Mouse (Mus musculus) induced T-regulatory cell, adult 2 months (primary cell): ENCODE results near the gene Eif4h.

ENCODE experiments used
- DNase-seq: peaks from one replicate; pipeline ENCODE4 v3.0.0-alpha.2; 2012; ENCODE audit warnings: low read depth

Eif4h gene

DNA sequence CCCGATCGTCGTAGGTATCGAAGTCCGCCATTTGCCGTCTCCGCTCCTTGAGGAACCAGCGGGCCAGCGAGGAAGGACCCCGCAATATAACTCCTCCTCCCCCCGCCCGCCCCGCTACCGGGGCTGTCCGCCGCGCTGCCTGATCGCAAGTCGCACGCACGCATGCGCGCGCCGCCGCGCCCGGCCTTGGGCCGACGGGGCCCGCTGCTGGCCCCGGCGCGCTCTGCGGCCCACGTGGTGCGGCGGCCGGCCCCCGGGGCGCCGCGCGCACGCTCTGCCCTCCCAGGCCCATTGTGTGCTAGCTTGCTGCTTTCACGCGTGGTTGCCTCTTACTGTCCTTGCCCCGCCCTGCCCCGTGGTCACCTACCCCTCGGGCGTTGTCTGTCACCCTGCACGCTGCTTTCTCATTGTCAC lies at the start of gene Eif4h:
Gene Eif4h, minus strand, starts transcription at position 222 of the 414 bp plus-strand sequence.
- DNase-seq, result peak; percentile 97

DNA sequence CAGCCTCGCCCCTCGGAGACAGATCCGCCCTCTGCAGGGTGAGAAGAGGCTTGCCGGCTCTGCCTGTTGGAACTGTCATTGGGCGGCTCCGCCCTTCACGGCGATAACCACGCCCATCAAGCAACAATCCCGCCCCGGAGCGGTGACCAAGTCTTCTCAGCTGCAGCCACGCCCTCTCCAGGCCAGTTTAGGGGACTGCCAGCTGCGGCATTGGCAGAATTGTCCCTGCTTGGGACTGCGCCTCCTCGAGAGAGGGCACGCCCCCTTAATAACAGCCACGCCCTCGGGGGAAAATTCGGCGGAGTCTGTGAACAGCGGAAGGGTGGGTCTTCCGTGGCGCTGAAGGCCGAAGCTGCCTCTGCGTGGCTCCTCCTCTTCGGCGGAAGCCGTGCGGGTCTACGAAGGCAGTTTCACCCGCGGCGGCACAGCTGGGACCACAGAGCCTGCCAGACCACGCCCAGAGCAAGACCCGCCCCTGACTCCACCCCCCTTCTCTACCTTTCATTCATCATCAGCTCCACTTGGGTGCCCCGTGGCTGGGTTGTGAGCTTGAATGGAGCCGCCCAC lies 49.5 kb upstream of the Eif4h start:
- DNase-seq, result peak; percentile 100

DNA sequence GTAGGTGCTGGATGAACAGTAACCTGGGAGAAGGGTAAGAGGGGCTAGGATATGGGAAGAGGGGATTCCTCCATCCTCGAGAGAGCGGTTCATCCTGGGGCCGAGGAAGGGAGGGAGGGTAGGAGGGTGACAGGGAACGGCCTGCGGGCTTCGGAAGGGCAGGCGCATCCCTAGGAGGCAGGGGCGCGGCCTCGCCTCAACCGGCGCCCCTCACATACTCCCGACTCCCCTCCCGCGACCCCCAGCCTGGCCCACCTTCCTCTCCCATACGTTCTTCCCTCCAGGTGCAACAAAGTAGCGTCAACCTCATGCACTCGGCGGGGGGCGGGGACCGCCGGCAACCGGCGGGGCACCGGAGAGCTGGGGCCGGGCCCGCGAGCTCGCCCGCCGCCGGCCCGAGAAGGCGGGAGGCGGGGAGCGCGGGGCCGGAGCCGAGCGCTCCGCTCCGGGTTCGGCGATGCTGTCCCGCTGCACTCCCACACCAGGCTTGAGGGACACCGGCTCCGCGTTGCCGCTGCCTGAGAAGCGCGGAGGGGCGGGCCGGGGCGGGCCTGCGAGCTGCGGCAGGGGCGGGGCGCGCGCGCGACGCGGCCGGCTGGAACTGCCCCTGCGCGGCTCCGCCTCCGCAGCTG lies 48.9 kb upstream of the Eif4h start, which contains the start of gene Limk1:
Gene Limk1, minus strand, starts transcription at position 513 of the 632 bp plus-strand sequence.
- no peak for DNase-seq

DNA sequence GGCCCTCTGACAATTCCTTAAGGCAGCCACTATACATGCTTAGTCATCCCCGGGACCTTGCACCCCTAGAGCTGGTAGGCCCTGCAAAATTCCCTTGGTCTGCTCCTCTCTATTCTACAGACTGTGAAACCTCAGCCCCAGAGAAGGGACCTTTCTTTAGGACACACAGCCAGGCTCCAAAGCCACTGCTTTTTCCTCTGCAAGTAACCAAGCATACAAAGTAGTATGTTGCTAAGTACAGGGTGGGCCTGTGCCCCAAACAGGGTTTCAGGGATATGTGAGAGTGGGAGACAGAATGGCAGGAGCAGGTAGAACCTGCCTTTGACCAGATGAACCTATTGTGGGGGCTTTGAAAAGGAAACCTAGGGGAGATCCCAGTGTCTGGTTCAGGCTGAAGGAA lies 47.9 kb upstream of the Eif4h start:
- no peak for DNase-seq

DNA sequence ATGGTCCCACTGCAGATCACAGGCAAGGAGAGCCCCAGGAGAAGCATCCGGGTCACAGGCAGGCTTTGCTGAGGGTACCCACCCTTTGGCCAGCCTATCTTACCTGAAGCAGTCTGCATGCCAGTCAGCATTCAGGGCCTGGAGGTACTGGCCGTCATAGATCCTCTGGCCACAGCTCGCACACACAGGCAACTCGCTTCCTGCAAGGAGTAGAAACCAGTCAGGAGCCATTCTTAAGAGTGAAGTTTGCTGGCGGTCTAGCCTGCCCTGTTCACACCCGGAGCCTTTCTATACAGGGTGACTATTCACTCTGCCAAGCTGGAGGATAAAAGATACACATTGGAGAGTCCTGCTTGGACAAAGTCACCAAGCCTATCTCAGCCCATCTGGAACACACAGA lies 47.3 kb upstream of the Eif4h start:
- no peak for DNase-seq

DNA sequence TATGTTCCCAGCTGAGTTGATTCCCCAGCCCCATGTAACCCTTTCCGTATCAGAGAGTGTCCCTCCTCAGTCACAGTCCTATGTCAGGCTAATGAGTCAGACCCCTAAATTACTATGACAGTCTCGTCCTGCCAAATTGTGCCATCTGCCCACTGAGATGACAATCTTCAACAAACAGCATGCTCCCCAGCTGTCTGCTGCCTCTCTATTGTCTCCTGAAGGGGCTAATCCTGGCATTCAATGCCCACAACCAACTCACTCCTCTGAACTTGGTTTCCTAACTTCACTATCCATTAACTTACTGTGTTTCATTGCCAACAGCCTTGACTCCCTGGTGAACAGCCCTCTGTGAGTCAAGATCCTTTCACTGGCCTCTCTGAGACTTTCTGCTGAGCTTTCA lies 45.1 kb upstream of the Eif4h start:
- DNase-seq, result no peak

DNA sequence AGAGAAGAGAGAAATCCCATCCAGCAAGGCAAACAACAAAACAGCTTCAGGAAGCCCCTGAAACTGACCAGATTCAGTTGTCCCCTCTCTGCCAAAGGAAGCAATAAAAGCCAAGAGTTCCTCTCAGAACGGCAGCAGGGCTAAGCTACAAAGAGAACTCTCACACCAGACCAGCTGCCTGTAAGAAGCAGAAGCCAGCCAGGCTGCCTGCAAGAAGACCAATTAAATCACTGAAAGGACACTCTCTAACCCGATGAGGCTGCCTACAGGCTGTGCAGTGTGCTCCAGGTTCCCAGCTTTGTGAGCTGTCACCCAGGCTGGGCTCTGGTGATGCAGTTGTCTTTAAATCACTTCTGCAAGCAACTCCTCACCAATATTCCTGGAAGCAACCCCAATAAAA lies 44.5 kb upstream of the Eif4h start:
- no peak for DNase-seq

DNA sequence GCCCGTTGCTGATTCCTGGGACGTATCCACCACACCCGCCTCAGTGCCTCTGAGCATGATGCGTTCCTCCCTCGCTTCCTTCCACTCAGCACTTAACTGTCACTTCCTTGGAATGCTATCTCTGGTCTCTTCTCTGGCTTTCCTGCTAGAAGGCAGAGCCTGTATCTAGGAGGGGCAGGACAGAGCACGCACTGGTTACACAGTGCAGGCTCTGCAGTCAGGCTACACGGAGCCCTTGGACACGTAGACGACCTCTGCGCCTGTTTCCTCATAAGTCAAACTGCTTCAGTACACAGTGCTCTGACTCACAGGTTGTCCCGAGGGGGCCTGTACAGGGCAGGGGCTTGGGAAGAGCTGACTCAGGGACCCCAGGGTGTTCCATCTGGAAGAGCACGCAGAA lies 40.9 kb upstream of the Eif4h start:
- DNase-seq, result no peak

DNA sequence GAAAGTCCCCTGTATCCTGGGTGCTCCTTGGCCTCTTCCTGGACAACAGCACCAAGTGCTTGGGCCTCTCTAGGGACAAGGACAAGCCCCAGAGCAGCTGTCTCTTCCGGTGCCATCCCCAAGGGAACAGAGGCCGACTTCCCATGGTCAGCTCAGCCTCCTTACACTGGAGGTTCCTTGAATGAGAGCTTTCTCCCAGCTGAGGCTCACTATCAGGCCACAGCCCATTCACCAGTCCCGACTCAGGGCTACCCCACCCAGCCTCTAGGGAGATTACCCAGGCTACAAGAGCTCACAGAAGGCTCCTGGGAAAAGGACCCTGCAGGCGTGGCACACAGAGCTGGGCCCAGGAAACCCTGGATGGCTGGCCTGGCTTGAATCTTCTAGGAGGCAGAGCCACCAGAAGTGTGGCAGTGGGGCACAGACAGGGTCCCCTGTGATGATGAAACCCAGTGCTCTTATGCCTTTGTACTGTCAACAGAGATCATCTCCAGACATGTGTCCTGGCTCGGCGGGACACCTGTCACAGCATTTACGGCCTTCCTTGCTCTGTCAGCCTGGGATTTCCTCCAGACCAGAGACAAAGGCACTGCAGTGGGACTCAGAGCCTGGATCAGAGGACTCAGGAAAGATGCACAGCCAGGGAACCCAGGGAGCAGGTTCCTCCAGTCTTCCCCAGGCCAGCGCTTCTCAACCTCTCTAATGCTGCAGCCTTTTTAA lies 39.7 kb upstream of the Eif4h start:
- no peak for DNase-seq

DNA sequence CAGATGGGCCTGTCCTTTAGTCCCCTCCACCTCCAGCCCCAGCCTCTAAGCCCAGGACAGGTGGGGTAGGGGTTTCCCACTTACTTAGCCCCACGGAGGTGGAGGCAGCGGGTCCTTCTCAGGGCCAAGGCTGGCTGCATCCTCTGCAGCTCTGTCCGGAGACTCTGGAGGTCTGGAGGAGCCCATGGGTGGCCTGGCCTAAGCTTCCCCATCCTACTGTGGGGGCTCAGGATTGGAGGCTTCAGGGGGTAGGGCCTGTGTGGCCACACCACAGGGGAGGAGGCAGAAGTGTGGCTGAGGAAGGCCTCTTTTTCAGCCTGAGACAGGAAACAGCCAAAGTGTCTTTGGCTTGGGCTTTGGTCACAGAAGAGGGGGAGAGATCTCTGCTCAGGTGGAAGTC lies 38.7 kb upstream of the Eif4h start:
- peak; percentile 43 for DNase-seq

DNA sequence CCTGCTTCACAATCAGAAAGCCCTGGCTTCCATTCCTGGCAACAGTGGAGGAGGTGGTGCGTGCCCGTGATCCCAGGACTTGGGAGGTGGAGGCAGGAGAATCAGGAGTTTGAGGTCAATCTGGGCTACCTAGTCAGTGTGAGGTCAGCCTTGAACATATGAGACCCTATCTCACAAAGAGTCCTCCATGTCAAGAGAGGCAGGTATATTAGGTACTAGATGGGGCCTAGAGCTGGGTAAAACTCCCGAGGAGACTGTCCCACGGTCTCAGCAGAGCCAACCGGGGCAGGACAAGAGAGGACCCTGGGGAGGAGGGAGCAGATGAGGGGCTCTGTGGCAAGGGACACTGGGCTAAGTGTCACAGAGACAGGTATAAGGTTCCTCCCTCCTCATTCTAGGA lies 38.2 kb upstream of the Eif4h start:
- no peak for DNase-seq

DNA sequence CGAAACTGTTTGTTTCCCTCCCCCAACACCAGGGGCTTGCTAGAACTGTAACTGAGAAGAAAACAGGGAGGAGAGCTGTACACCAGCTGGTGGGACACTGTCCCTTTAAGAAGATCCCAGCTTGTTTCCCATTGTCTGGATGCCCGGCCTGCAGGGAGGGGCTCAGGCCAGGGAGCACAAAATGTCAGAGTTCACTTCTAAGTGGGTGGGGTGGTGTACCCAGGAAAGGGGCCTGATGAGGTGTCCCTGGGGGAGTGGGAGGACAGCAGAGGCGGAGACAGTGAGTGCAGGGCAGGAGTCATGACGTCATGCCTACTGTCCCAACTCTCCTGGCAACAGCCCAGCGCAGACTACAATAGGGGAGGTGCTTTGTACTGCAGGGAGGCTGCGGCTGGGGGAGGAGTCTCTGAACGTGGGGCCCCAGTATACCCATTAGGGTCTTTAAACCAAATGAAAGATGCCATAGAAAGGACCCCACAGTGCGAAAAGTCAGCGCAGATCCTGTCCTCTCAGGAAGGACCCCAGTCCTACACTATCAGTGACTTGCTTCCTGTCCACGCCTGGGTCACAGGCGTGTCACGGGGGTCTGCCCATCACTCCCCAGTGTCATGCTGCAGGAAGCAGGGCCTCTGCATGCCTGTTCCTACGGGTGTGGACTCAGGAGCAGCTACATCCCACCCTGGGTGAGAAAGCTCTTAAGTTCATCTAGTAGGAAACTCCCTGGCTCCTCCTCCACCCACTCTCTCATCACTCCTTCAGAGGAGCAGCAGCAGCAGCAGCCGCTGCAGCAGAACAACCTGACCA lies 36.9 kb upstream of the Eif4h start:
- DNase-seq, result peak; percentile 88

DNA sequence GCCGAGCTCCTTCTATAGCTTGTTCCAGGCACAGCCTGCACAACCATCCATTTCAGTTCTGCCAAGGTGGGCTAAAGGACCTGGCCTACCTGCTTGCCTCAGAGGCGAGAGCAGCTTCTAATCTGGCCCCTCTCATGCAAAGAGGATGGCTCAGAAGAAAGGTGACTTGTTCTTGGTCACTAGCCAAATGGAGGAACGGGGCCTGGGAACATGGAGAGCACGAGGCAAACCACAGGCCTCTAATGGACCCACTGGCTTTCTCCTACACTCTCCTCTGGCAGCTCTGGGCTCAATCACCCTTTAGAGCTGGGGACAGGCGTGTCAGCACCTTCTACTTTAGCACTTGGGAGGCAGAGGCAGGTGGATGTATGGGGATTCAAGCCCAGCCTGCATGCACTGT lies 35.7 kb upstream of the Eif4h start:
- DNase-seq, result no peak

DNA sequence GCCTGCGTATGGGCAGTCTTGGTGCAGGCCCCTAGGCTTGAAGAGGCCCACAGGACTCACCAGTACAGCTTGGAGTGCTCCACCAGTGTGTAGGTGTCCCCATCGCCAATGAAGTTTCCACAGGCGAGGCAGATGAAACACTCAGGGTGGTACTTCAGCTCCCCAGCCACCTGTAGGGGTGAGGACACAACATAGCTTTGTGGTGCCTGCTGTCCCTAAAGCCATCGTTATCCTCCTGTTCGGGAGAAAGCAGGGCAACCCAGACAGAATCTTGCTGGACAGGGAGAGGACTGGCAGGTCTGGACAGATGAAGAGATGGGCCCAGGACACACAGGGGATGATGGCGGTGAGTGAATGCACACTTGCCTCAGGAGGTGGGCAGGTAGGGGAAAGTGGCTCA lies 33.3 kb upstream of the Eif4h start:
- no peak for DNase-seq

DNA sequence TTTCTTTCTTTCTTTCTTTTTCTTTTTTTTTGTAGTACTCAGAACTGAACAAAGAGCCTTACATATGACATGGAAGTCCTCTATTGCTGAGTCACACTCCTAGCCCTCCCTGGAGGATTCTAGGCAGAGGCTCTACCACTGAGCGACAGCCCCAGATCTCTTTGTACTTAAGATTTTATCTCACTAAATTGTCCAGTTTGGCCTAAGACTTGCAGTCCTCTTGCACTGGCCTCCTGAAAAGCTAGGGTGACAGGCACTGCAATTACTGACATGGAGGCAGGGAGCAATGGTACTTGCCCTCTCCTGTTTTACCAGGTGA lies 32.9 kb upstream of the Eif4h start:
- DNase-seq, result no peak

DNA sequence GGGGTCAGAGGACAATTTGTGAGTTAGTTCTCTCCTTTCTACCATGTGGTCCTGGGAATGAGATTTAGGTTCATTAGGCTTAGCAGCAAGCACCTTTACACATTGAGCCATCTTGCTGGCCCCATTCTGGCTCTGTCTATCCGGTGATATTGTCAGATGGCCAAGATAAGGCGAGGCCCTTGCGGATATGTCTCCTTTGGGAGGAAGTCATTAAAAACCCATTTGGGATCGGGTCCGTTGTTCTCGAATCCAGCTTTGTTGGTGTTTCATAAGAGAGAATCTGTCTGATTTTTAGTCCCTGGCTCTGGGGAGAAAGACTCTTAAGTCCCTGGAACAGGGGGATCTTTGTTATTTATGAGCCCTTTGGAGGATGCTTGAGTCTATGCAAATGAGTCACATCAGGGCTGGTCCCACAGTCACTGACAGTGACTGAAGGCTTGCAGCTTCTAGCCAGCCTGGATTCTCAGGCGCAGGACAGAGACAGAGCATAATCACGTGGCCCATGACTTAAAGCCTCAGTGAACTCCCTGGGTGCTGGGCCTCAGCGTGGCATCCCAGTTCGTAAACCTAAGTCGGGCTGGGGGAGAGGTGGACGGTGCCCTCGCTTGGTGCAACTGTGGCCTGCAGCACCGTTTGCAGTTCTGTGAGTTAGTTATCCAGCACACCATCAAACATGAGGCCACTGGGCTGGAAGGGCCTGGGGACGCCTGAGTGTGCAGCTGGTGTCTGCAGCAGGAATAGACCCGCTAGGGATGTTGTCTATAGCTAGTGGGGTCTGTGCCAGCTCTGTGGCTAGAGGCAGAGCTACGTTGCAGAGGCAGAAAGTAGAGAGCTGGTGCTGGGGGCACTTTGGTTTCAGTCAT lies 32.3 kb upstream of the Eif4h start:
- DNase-seq, result no peak

DNA sequence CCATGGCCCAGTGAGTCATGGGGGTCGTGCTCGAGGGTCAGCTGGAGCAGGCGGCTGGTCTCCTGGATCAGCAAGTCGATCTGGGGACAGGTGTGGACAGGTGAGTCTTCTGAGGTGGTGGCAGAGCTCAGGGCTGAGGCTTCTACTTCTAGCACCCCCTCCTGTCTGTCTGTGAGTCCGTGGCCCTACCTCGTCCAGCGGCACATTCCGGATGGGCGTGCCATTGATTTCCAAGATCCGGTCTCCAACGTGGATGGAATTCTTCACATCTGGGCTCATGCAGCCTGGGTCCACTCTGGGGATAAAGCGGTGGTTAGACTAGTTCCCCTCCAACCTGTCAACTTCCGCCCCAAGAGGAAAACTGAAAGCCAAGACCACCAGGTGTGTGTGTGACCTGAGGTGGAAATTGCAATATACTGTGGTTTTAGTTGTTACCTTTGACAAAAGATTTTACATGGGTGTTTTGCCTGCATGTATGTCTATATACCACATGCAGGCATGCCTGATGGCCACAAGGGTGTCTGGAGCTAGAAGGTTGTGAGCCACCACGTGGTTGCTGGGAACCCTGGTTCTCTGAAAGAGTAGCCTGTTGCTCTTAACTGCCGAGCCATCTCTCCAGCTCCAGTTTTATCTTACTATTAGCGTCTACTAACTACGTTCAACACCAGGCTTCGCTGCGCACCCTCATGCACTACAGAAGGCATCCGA lies 29.9 kb upstream of the Eif4h start:
- DNase-seq, result no peak

DNA sequence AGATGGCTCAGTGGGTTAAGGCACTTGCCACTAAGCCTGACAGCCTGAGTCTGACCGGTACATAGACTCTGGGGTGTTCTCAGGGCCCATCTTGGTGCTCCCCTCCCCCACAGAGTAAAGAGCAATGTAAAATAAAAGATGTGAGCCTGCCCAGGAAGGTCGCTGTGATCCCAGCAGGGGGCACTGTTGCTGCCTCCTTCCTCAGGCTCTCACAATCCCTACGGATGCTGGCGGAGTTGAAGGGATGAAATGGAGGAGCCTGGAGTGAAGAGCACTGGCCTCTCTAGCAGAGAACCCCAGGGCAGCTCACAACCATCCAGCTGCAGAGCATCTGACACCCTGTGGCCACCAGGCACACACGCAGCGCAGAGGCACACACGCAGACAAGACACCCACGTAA lies 29.2 kb upstream of the Eif4h start:
- DNase-seq, result peak; percentile 25

DNA sequence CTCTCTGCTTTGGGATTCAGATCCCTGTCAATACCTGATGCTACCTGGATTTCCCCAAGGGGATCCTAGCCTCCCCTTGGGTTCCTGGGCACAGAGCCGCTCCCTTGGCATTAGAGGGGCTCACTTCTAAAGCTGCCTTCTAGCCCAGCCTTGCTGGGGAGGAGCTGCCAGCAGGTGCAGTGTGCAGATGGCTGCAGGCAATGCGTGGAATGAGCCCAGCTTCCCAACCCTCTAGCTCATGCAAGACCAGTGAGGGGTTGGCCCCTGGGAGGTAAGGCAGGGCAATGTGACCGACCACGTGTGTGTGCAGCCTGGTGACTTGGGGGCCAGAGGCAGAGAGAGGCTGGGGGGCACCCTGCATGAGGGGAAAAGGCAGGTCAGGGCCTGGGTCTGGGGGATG lies 17.4 kb upstream of the Eif4h start:
- DNase-seq, result no peak

DNA sequence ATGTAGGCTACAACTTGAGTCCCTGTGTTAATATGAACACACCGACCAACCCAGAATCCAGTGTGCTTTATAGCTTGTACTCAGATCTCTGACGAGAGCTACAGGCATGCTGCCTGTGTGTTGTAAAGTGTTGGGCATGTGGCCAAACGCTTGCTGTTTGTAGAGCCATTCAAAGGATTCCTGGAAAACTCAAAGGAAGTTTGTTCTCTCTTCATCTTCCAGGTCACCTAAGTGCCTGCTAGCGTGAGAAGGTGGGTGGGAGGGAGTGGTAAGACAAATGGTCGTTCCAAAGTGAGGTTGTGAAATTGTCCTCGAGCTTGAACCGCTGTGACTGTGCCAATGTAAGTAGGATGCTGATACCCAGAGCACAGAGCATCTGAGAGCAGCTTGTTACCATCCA lies 12.7 kb upstream of the Eif4h start:
- no peak for DNase-seq

DNA sequence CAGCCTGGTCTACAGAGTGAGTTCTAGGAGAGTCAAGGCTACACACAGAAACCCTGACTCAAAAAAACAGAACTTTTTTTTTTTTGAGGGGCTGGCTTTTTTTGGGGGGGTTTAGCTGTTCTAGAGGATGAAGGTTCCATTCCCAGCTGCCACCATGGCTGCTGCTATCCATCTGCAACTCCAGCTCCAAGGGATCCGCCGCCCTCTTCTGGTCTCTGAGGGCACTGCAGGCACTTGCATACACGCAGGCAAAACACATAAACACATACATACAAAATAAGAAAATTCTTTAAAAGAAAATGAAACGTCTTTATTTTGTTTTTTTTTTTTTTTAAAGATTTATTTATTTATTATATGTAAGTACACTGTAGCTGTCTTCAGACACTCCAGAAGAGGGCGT lies 11.6 kb upstream of the Eif4h start:
- DNase-seq, result peak; percentile 76
